Mouse (Mus musculus): Measurements from ENCODE around the gene Ank.

Gene Ank

GRCm38 (mm10) chr15:27633941-27634900, 167.7 kb downstream of the Ank start:
- no peak for DNase-seq (ENCODE audit: low read depth)

- peak; percentile 87 for DNase-seq (ENCODE audit: low read depth)
Measured at GRCm38 (mm10) chr15:27641171-27641570, 174.7 kb downstream of the Ank start.

- DNase-seq (ENCODE audit: low read depth), result peak; percentile 73
Measured at GRCm38 (mm10) chr15:27642895-27643294, 176.4 kb downstream of the Ank start.

All from induced T-regulatory cell, adult 2 months (primary cell).